Mouse (Mus musculus) erythroblast, embryonic 14.5 days (primary cell): ENCODE data around the gene Ryr1.

Experiments
- GATA1 ChIP-seq: IDR thresholded peaks from 2 replicates; pipeline ENCODE4 v1.6.1; 2012; ENCODE audit warnings: low read length, inconsistent platforms, mixed read lengths
- TAL1 ChIP-seq: IDR thresholded peaks from 3 replicates; pipeline ENCODE4 v1.6.1; 2012; ENCODE audit warnings: low read length, inconsistent platforms, mixed read lengths

- no peak for TF ChIP-seq TAL1
- TF ChIP-seq GATA1, result no peak
Observed at GRCm38 (mm10) chr7:28960354-28961046, 164.5 kb downstream of the Ryr1 start.
